Mouse (Mus musculus): ENCODE results near the gene Rwdd2b. TPM values are rescaled to one million over a fixed set of nuclear protein-coding genes. Genes with fewer than 3 reads are reported as not detected.
A peak's percentile ranks its signal among the peaks of the same experiment; 100 is the strongest.

The Rwdd2b gene
- polyA plus RNA-seq, 1 experiment from 2014 or later, result 13.1 TPM

GRCm38 (mm10) chr16:87420662-87421061 is 19.7 kb downstream of the Rwdd2b start:
- ATAC-seq (ENCODE audit: insufficient number of reproducible peaks, low FRiP score), result no peak
- peaks cover 8% of the 10 kb centered on the region for H3K9me3 ChIP-seq (replicated peaks)
- H3K27me3 ChIP-seq (replicated peaks), result no peaks in the 10 kb centered on the region
- 97% methylated on average over 8 of the region's 8 CpGs for WGBS
- no peak overlapping the region for H3K27ac ChIP-seq (ENCODE audit: poor library complexity, severe bottlenecking)
- peaks cover 92% of the 10 kb centered on the region for H3K36me3 ChIP-seq
- H3K4me3 ChIP-seq, result no peak overlapping the region
- no peak overlapping the region for H3K4me2 ChIP-seq
- H3K9ac ChIP-seq, result no peak overlapping the region
- H3K4me1 ChIP-seq (replicated peaks), result no peaks in the 10 kb centered on the region

- Histone ChIP-seq H3K4me1 (replicated peaks) (no peaks in the 10 kb centered on the region), H3K4me2 (no peak overlapping the region), H3K4me3 (no peak overlapping the region), H3K36me3 (peaks cover 76% of the 10 kb centered on the region), H3K9ac (no peak overlapping the region), H3K27me3 (replicated peaks) (no peaks in the 10 kb centered on the region), H3K9me3 (replicated peaks) (no peaks in the 10 kb centered on the region), H3K27ac (ENCODE audit: poor library complexity, severe bottlenecking) (no peak overlapping the region)
- no peak for ATAC-seq (ENCODE audit: insufficient number of reproducible peaks, low FRiP score)
- WGBS, result 82% methylated on average over 3 of the region's 3 CpGs
Observed at GRCm38 (mm10) chr16:87405001-87405400, 35.4 kb downstream of the Rwdd2b start.

DNA sequence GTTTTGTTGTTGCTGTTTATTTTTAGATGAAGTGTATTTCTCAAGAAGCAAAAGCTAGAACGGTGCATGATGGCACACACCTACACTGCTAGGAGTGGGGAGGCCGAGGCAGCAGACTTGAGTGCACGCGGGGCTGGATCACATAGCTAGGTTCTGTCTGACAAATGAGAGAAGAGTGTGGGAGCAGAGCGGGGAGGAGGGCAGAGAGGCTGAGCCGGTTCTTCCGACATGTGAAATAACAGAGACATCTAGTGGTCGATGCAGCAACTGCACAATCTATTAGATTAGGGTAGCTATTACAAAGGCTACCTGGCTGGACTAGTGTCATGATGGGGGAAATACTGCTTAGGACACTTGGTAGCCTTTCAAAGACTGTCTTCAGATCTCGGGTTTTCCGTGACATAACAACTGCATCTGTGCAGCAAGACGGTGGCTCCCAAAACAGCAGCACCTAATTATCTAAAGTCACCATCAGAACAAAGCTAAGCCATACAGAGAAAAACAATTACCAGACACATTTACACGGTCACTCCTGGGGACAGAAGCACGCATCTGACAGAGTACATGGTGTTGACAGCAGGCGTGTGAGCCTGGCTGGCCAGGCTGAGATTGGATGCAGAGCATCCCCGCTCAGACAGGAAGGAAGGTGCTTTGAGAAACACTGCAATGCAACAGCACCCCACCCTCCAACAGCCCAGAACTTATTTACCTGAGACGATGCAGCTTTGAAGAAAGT is 46.4 kb downstream of the Rwdd2b start:
- H3K9ac ChIP-seq, result no peak overlapping the region
- H3K4me1 ChIP-seq (replicated peaks), result 0 out of 2 replicates have a peak, but pooled peaks cover 3% of the 10 kb centered on the region
- H3K9me3 ChIP-seq (replicated peaks), result no peaks in the 10 kb centered on the region
- H3K36me3 ChIP-seq, result peaks cover 66% of the 10 kb centered on the region
- 0 out of 2 replicates have a peak, but pooled peaks have one; percentile 33 for ATAC-seq (ENCODE audit: insufficient number of reproducible peaks, low FRiP score)
- H3K27me3 ChIP-seq (replicated peaks), result no peaks in the 10 kb centered on the region
- no peak overlapping the region for H3K27ac ChIP-seq (ENCODE audit: poor library complexity, severe bottlenecking)
- H3K4me2 ChIP-seq, result no peak overlapping the region
- 43% methylated on average over 16 of the region's 16 CpGs for whole genome bisulfite sequencing
- H3K4me3 ChIP-seq, result no peak overlapping the region

DNA sequence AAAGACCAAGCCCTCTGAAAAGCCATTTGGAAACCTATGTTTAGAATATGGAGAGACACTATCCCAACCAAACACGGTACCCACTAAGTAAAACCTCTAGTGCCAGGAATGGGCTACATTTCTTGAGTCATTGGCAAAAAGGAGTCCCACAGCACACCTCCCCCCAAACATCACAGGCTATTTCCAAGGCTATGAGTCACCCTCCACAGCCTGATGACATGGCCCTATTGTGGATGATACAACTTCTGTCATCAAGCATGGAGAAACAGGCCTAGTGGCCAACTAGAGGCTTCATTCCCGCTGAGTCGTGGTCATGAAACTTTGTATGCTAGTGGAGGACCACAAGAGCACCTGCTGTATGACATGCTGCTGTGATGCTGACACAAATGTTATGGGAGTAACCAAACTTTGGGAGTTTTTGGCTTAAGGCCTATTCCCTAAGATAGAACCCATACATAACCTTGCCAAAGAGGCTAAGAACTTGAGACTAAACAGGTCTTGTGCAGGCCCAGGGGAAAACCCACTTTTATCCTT is 52.9 kb downstream of the Rwdd2b start:
- 93% methylated on average over 3 of the region's 3 CpGs for WGBS
- Histone ChIP-seq H3K27ac (ENCODE audit: poor library complexity, severe bottlenecking) (no peak overlapping the region), H3K9ac (no peak overlapping the region), H3K4me1 (replicated peaks) (0 out of 2 replicates have a peak, but pooled peaks cover 5% of the 10 kb centered on the region), H3K27me3 (replicated peaks) (no peaks in the 10 kb centered on the region), H3K4me2 (no peak overlapping the region), H3K36me3 (peaks cover 60% of the 10 kb centered on the region), H3K4me3 (no peak overlapping the region), H3K9me3 (replicated peaks) (no peaks in the 10 kb centered on the region)
- no peak for ATAC-seq (ENCODE audit: insufficient number of reproducible peaks, low FRiP score)

GRCm38 (mm10) chr16:87384366-87384765 is 56.0 kb downstream of the Rwdd2b start:
- Histone ChIP-seq H3K9me3 (replicated peaks) (no peaks in the 10 kb centered on the region), H3K27ac (ENCODE audit: poor library complexity, severe bottlenecking) (no peak overlapping the region), H3K4me2 (no peak overlapping the region), H3K4me3 (no peak overlapping the region), H3K36me3 (peaks cover 78% of the 10 kb centered on the region), H3K9ac (no peak overlapping the region), H3K4me1 (replicated peaks) (0 out of 2 replicates have a peak, but pooled peaks cover 5% of the 10 kb centered on the region), H3K27me3 (replicated peaks) (no peaks in the 10 kb centered on the region)
- ATAC-seq (ENCODE audit: insufficient number of reproducible peaks, low FRiP score), result no peak
- WGBS, result 82% methylated on average over 2 of the region's 2 CpGs

Other genes with a start within 250 kb of the Rwdd2b start
- gene N6amt1, start 86.4 kb downstream of the Rwdd2b start, polyA plus RNA-seq (2016; fragmentation: Nextera tagmentation; extraction: Ambion mirVana), result 22.5 and 24.4 TPM in 2 replicates
- 26.6 and 29.6 TPM in 2 replicates for gene Ltn1, start 8.0 kb downstream of the Rwdd2b start, polyA plus RNA-seq (2016; fragmentation: Nextera tagmentation; extraction: Ambion mirVana)
- 35.8 and 37.0 TPM in 2 replicates for gene Usp16, start 14.1 kb upstream of the Rwdd2b start, polyA plus RNA-seq (2016; fragmentation: Nextera tagmentation; extraction: Ambion mirVana)
- 335 and 346 TPM in 2 replicates for gene Cct8, start 55.3 kb upstream of the Rwdd2b start, polyA plus RNA-seq (2016; fragmentation: Nextera tagmentation; extraction: Ambion mirVana)
- gene Map3k7cl, start 112.8 kb upstream of the Rwdd2b start, polyA plus RNA-seq (2016; fragmentation: Nextera tagmentation; extraction: Ambion mirVana), result 0.13 TPM in 1 of 2 replicates, not detected in the other